Mouse (Mus musculus) liver, postnatal 0 days (tissue): ENCODE data around the gene Ccdc28b. TPM values are rescaled to one million over a fixed set of nuclear protein-coding genes. Genes with fewer than 3 reads are reported as not detected.

Experiments used
- ATAC-seq: fragments of 200-750 bp; cut with Nextera tagmentation; 2 replicates; pipeline ENCODE4 v1.8.0; 2017; ENCODE audit warnings: mild to moderate bottlenecking, moderate library complexity
- DNase-seq: peaks from one replicate; pipeline ENCODE4 v3.0.0-alpha.2; 2016
- H3K27ac ChIP-seq: fragments of 300-500 bp; sonication (generic); 2 replicates; pipeline ENCODE4 v1.5.1; 2014; ENCODE audit warnings: antibody characterized with exemption, moderate library complexity, mild to moderate bottlenecking, low read depth
- H3K27me3 ChIP-seq: fragments of 300-500 bp; sonication (generic); 2 replicates; pipeline ENCODE4 v1.6.1; 2014; ENCODE audit warnings: low read length, control low read depth, mixed read lengths; ENCODE audit not compliant: insufficient read depth
- H3K36me3 ChIP-seq: fragments of 300-500 bp; sonication (generic); replicated peaks from 2 replicates; pipeline ENCODE4 v1.6.1; 2014; ENCODE audit warnings: mild to moderate bottlenecking, control low read depth, low read length, moderate library complexity, mixed read lengths; ENCODE audit not compliant: insufficient read depth
- H3K4me1 ChIP-seq: fragments of 300-500 bp; sonication (generic); 2 replicates; pipeline ENCODE4 v1.6.1; 2014; ENCODE audit warnings: antibody characterized with exemption, mild to moderate bottlenecking, control low read depth; ENCODE audit not compliant: insufficient read depth
- H3K4me2 ChIP-seq: fragments of 300-500 bp; sonication (generic); 2 replicates; pipeline ENCODE4 v1.6.1; 2014; ENCODE audit warnings: low read depth, mild to moderate bottlenecking, low read length, moderate library complexity, mixed read lengths
- H3K4me3 ChIP-seq: fragments of 300-500 bp; sonication (generic); 2 replicates; pipeline ENCODE4 v1.5.1; 2014; ENCODE audit warnings: low read depth, low read length
- H3K9ac ChIP-seq: fragments of 300-500 bp; sonication (generic); replicated peaks from 2 replicates; pipeline ENCODE4 v1.6.1; 2014; ENCODE audit warnings: mild to moderate bottlenecking, moderate library complexity
- H3K9me3 ChIP-seq: fragments of 300-500 bp; sonication (generic); 2 replicates; pipeline ENCODE4 v1.6.1; 2016; ENCODE audit warnings: mild to moderate bottlenecking, control low read depth, low read length, mixed read lengths
- CTCF ChIP-seq: sonication (generic); IDR thresholded peaks from 2 replicates; pipeline ENCODE4 v1.5.1; 2016; ENCODE audit warnings: antibody characterized with exemption, low read depth
- EP300 ChIP-seq: IDR thresholded peaks from 2 replicates; pipeline ENCODE4 v1.6.1; 2016; ENCODE audit warnings: antibody characterized with exemption, low read depth, mild to moderate bottlenecking
- WGBS: fragments of 180-500 bp; shearing (Covaris S2); extraction: QIAGEN DNeasy Blood & Tissue Kit; methylation state at CpG from one replicate; pipeline ENCODE4 v1.1.7; 2014; ENCODE audit not compliant: insufficient replicate concordance; 5-methylcytosine and 5-hydroxymethylcytosine counted together
- polyA plus RNA-seq: library from polyadenylated mRNA; unstranded; fragments of >200 nt; fragmentation: Nextera tagmentation; extraction: Ambion mirVana; gene quantifications from 2 replicates; pipeline ENCODE4 v1.2.1, GENCODE M21; 2015

Gene Ccdc28b
- polyA plus RNA-seq, 1 experiment from 2014 or later = 13.1 TPM

- 2% methylated on average over 36 of the region's 36 CpGs for WGBS
- Histone ChIP-seq H3K9ac (peak overlapping the region; percentile 63), H3K27me3 (no peaks in the 10 kb centered on the region), H3K36me3 (no peaks in the 10 kb centered on the region), H3K27ac (peak overlapping the region; percentile 41), H3K4me3 (peak overlapping the region; percentile 53), H3K4me1 (peaks cover 23% of the 10 kb centered on the region), H3K9me3 (no peaks in the 10 kb centered on the region), H3K4me2 (peak overlapping the region; percentile 72)
- TF ChIP-seq EP300 (no peak), CTCF (peak; percentile 90)
- DNase-seq (peak; percentile 91), ATAC-seq (peak; percentile 71)
Measured at GRCm38 (mm10) chr4:129584884-129585608, 38.7 kb downstream of the Ccdc28b start.

GRCm38 (mm10) chr4:129584370-129584769 is 39.4 kb downstream of the Ccdc28b start:
- Histone ChIP-seq H3K36me3 (no peaks in the 10 kb centered on the region), H3K4me3 (peak overlapping the region; percentile 53), H3K9ac (peak overlapping the region; percentile 63), H3K27me3 (no peaks in the 10 kb centered on the region), H3K4me2 (peak overlapping the region; percentile 72), H3K9me3 (no peaks in the 10 kb centered on the region), H3K27ac (peak overlapping the region; percentile 41), H3K4me1 (peaks cover 23% of the 10 kb centered on the region)
- 62% methylated on average over 1 of the region's 1 CpGs for WGBS
- TF ChIP-seq CTCF = no peak
- no peak for TF ChIP-seq EP300
- ATAC-seq (no peak), DNase-seq (peak; percentile 25)

- Histone ChIP-seq H3K4me3 (no peak overlapping the region), H3K4me1 (peaks cover 12% of the 10 kb centered on the region), H3K9me3 (no peaks in the 10 kb centered on the region), H3K27ac (no peak overlapping the region), H3K27me3 (no peaks in the 10 kb centered on the region), H3K9ac (no peak overlapping the region), H3K4me2 (no peak overlapping the region), H3K36me3 (no peaks in the 10 kb centered on the region)
- WGBS = 76% methylated on average over 1 of the region's 1 CpGs
- no peak for DNase-seq
- no peak for ATAC-seq
- TF ChIP-seq EP300 (no peak), CTCF (peak; percentile 20; the same call in 1 of the 2 replicates)
Measured at GRCm38 (mm10) chr4:129582251-129582650, 41.5 kb downstream of the Ccdc28b start.

GRCm38 (mm10) chr4:129580347-129580746 is 43.4 kb downstream of the Ccdc28b start:
- WGBS = 59% methylated on average over 7 of the region's 7 CpGs
- H3K9me3 ChIP-seq = no peaks in the 10 kb centered on the region
- ATAC-seq (no peak), DNase-seq (no peak)
- no peaks in the 10 kb centered on the region for H3K36me3 ChIP-seq
- H3K9ac ChIP-seq = no peak overlapping the region
- no peaks in the 10 kb centered on the region for H3K27me3 ChIP-seq
- no peak overlapping the region for H3K27ac ChIP-seq
- H3K4me3 ChIP-seq = no peak overlapping the region
- peaks cover 9% of the 10 kb centered on the region for H3K4me1 ChIP-seq
- H3K4me2 ChIP-seq = no peak overlapping the region
- TF ChIP-seq CTCF (no peak), EP300 (no peak)

- Histone ChIP-seq H3K4me2 (0 out of 2 replicates have a peak within 1 kb of the TSS, but pooled peaks have one; percentile 0), H3K4me3 (no peak within 1 kb of the TSS; the same call in 1 of the 2 replicates), H3K9me3 (no peaks in the 10 kb centered on the region), H3K36me3 (no peaks in the 10 kb centered on the region), H3K27me3 (no peaks in the 10 kb centered on the region), H3K27ac (peak within 1 kb of the TSS; percentile 53; the same call in 1 of the 2 replicates), H3K9ac (no peak within 1 kb of the TSS), H3K4me1 (peaks cover 3% of the 10 kb centered on the region; the same call in 1 of the 2 replicates)
- 63% methylated on average over 5 of the region's 5 CpGs for WGBS
- ATAC-seq (peak; percentile 22; the same call in 1 of the 2 replicates), DNase-seq (no peak)
- TF ChIP-seq CTCF (no peak), EP300 (no peak)
Measured at GRCm38 (mm10) chr4:129578466-129578865, 45.3 kb downstream of the Ccdc28b start, which contains the start of gene Fam167b. TSS of gene Fam167b (minus strand) at chr4:129578549.

GRCm38 (mm10) chr4:129577688-129578087 is 46.1 kb downstream of the Ccdc28b start:
- no peak overlapping the region for H3K9ac ChIP-seq
- H3K4me1 ChIP-seq = peaks cover 3% of the 10 kb centered on the region; the same call in 1 of the 2 replicates
- H3K27ac ChIP-seq = no peak overlapping the region; the same call in 1 of the 2 replicates
- H3K27me3 ChIP-seq = no peaks in the 10 kb centered on the region
- H3K4me2 ChIP-seq = no peak overlapping the region
- H3K4me3 ChIP-seq = no peak overlapping the region; the same call in 1 of the 2 replicates
- 75% methylated on average over 7 of the region's 7 CpGs for WGBS
- no peaks in the 10 kb centered on the region for H3K9me3 ChIP-seq
- ATAC-seq (no peak), DNase-seq (no peak)
- no peak for TF ChIP-seq CTCF
- no peak for TF ChIP-seq EP300
- H3K36me3 ChIP-seq = no peaks in the 10 kb centered on the region
